Mouse (Mus musculus): ENCODE measurements around the gene Clec12b. TPM values are rescaled to one million over a fixed set of nuclear protein-coding genes. Genes with fewer than 3 reads are reported as not detected.

The Clec12b gene
- total RNA-seq, 2 experiments from 2014 or later = not detected

Other genes with a start within 250 kb of the Clec12b start
- 18.0 and 43.7 TPM in 2 replicates for gene Clec2d, start 205.3 kb downstream of the Clec12b start, total RNA-seq (2014; fragmentation: Nextera tagmentation)
- 78.9 and 151 TPM in 2 replicates for gene Clec2d, start 205.3 kb downstream of the Clec12b start, total RNA-seq (2017)
- gene Cd69, start 110.4 kb downstream of the Clec12b start, total RNA-seq (2014; fragmentation: Nextera tagmentation) = 7.0 and 12.2 TPM in 2 replicates
- gene Cd69, start 110.4 kb downstream of the Clec12b start, total RNA-seq (2017) = 57.7 and 71.1 TPM in 2 replicates
- gene 4922502D21Rik, start 54.1 kb downstream of the Clec12b start, total RNA-seq (2014; fragmentation: Nextera tagmentation) = not detected in 2 replicates
- gene 4922502D21Rik, start 54.1 kb downstream of the Clec12b start, total RNA-seq (2017) = not detected in 2 replicates
- gene Clec12a, start 43.2 kb downstream of the Clec12b start, total RNA-seq (2014; fragmentation: Nextera tagmentation) = 0.37 and 4.4 TPM in 2 replicates
- gene Clec12a, start 43.2 kb downstream of the Clec12b start, total RNA-seq (2017) = 3.4 and 6.6 TPM in 2 replicates
- 0.47 TPM in 1 of 2 replicates, not detected in the other for gene Clec1b, start 11.4 kb upstream of the Clec12b start, total RNA-seq (2014; fragmentation: Nextera tagmentation)
- 2.8 TPM in 1 of 2 replicates, not detected in the other for gene Clec1b, start 11.4 kb upstream of the Clec12b start, total RNA-seq (2017)
- not detected in 2 replicates for gene Clec9a, start 23.0 kb upstream of the Clec12b start, total RNA-seq (2014; fragmentation: Nextera tagmentation)
- 0.47 and 0.53 TPM in 2 replicates for gene Clec9a, start 23.0 kb upstream of the Clec12b start, total RNA-seq (2017)
- gene Clec1a, start 66.1 kb upstream of the Clec12b start, total RNA-seq (2014; fragmentation: Nextera tagmentation) = not detected in 2 replicates
- gene Clec1a, start 66.1 kb upstream of the Clec12b start, total RNA-seq (2017) = not detected in 2 replicates
- gene Olr1, start 121.3 kb upstream of the Clec12b start, total RNA-seq (2014; fragmentation: Nextera tagmentation) = not detected in 2 replicates
- 0.30 and 4.9 TPM in 2 replicates for gene Olr1, start 121.3 kb upstream of the Clec12b start, total RNA-seq (2017)
- not detected in 2 replicates for gene Tmem52b, start 126.7 kb upstream of the Clec12b start, total RNA-seq (2014; fragmentation: Nextera tagmentation)
- not detected in 2 replicates for gene Tmem52b, start 126.7 kb upstream of the Clec12b start, total RNA-seq (2017)
- 43.0 and 58.9 TPM in 2 replicates for gene Gabarapl1, start 147.3 kb upstream of the Clec12b start, total RNA-seq (2014; fragmentation: Nextera tagmentation)
- gene Gabarapl1, start 147.3 kb upstream of the Clec12b start, total RNA-seq (2017) = 68.8 and 97.4 TPM in 2 replicates
- 0.30 and 1.1 TPM in 2 replicates for gene Klre1, start 192.0 kb upstream of the Clec12b start, total RNA-seq (2014; fragmentation: Nextera tagmentation)
- gene Klre1, start 192.0 kb upstream of the Clec12b start, total RNA-seq (2017) = 0.53 and 5.0 TPM in 2 replicates
- 2.0 TPM in 1 of 2 replicates, not detected in the other for gene Klrd1, start 205.9 kb upstream of the Clec12b start, total RNA-seq (2014; fragmentation: Nextera tagmentation)
- gene Klrd1, start 205.9 kb upstream of the Clec12b start, total RNA-seq (2017) = 7.4 and 28.4 TPM in 2 replicates
- gene Klrk1, start 238.0 kb upstream of the Clec12b start, total RNA-seq (2014; fragmentation: Nextera tagmentation) = 1.2 and 2.4 TPM in 2 replicates
- 1.3 and 18.7 TPM in 2 replicates for gene Klrk1, start 238.0 kb upstream of the Clec12b start, total RNA-seq (2017)

Measured in megakaryocyte-erythroid progenitor cell, adult 5-6 weeks (primary cell).